Mouse (Mus musculus): ENCODE data around the gene Lix1. TPM values are rescaled to one million over a fixed set of nuclear protein-coding genes. Genes with fewer than 3 reads are reported as not detected.

The Lix1 gene
- polyA plus RNA-seq, 1 experiment from 2014 or later: 14.1 TPM

- no peak overlapping the region for H3K9ac ChIP-seq
- no peak overlapping the region for H3K27ac ChIP-seq
- H3K4me2 ChIP-seq: no peak overlapping the region
- H3K4me1 ChIP-seq: no peaks in the 10 kb centered on the region
- no peaks in the 10 kb centered on the region for H3K36me3 ChIP-seq
- WGBS: 51% methylated on average over 4 of the region's 4 CpGs
- no peak overlapping the region for H3K4me3 ChIP-seq
- no peaks in the 10 kb centered on the region for H3K27me3 ChIP-seq
- H3K9me3 ChIP-seq: no peaks in the 10 kb centered on the region
- no peak for ATAC-seq (ENCODE audit: insufficient number of reproducible peaks, low FRiP score, low TSS enrichment, low read depth)
Measured at GRCm38 (mm10) chr17:17424609-17425307, 22.3 kb downstream of the Lix1 start.

GRCm38 (mm10) chr17:17425308-17425813 lies 22.9 kb downstream of the Lix1 start:
- 74% methylated on average over 4 of the region's 4 CpGs for WGBS
- Histone ChIP-seq H3K27ac (no peak overlapping the region), H3K9me3 (no peaks in the 10 kb centered on the region), H3K4me1 (no peaks in the 10 kb centered on the region), H3K27me3 (no peaks in the 10 kb centered on the region), H3K4me3 (no peak overlapping the region), H3K4me2 (no peak overlapping the region), H3K36me3 (no peaks in the 10 kb centered on the region), H3K9ac (no peak overlapping the region)
- ATAC-seq (ENCODE audit: insufficient number of reproducible peaks, low FRiP score, low TSS enrichment, low read depth): no peak

GRCm38 (mm10) chr17:17425906-17426305 lies 23.4 kb downstream of the Lix1 start:
- WGBS: 37% methylated on average over 3 of the region's 3 CpGs
- ATAC-seq (ENCODE audit: insufficient number of reproducible peaks, low FRiP score, low TSS enrichment, low read depth): no peak
- Histone ChIP-seq H3K9me3 (no peaks in the 10 kb centered on the region), H3K4me1 (no peaks in the 10 kb centered on the region), H3K4me2 (no peak overlapping the region), H3K27ac (no peak overlapping the region), H3K4me3 (no peak overlapping the region), H3K9ac (no peak overlapping the region), H3K27me3 (no peaks in the 10 kb centered on the region), H3K36me3 (no peaks in the 10 kb centered on the region)

DNA sequence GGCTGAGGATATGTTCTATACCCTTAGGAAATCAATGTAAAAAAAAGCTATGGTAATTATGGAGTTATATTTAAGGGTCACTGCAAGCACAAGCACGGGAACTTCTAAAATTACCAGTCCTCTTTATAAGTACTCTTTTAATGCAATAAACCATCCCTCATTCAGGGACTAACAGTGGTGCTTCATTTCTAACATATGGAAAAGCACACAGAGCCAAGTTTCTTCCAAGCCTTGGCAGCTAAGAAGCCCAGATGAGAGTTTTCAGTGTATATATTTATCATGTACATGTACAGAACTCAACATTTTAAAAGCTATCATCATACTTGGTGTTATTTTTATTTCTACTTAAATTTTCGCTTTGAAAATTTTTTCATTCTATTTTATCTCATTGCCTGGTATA lies 26.4 kb downstream of the Lix1 start:
- no peaks in the 10 kb centered on the region for H3K36me3 ChIP-seq
- no peaks in the 10 kb centered on the region for H3K4me1 ChIP-seq
- no peaks in the 10 kb centered on the region for H3K9me3 ChIP-seq
- H3K4me3 ChIP-seq: no peak overlapping the region
- H3K27me3 ChIP-seq: no peaks in the 10 kb centered on the region
- 46% methylated on average over 2 of the region's 2 CpGs for WGBS
- H3K4me2 ChIP-seq: no peak overlapping the region
- H3K9ac ChIP-seq: no peak overlapping the region
- ATAC-seq (ENCODE audit: insufficient number of reproducible peaks, low FRiP score, low TSS enrichment, low read depth): no peak
- H3K27ac ChIP-seq: no peak overlapping the region

DNA sequence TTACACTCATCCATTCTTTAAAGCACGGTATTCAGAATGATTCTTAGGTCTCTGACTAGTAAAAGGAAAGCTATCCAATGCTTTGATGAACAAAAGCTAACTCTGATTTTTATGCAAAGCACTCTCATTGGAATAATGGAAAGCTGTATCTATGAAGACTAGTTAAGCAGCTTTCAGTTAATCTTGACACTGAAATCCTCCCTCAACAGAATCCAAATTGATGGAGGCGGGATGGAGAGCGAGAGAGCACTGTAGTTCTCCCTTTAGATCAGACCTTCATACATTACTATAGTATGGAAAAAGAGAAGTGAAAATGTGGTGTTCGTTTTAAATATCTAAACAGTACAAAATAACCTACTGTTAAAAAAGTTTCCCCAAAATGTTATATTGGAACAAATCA lies 31.2 kb downstream of the Lix1 start:
- 84% methylated on average over 4 of the region's 4 CpGs for WGBS
- H3K4me1 ChIP-seq: no peaks in the 10 kb centered on the region
- H3K36me3 ChIP-seq: no peaks in the 10 kb centered on the region

GRCm38 (mm10) chr17:17438576-17439191 lies 36.2 kb downstream of the Lix1 start:
- Histone ChIP-seq H3K9ac (no peak overlapping the region), H3K4me1 (peaks cover 5% of the 10 kb centered on the region; the same call in 1 of the 2 replicates), H3K4me2 (no peak overlapping the region), H3K9me3 (no peaks in the 10 kb centered on the region), H3K4me3 (no peak overlapping the region), H3K27ac (no peak overlapping the region), H3K27me3 (no peaks in the 10 kb centered on the region), H3K36me3 (no peaks in the 10 kb centered on the region)
- ATAC-seq (ENCODE audit: insufficient number of reproducible peaks, low FRiP score, low TSS enrichment, low read depth): no peak

More for the DNA sequence above, 31.2 kb downstream of the Lix1 start:
- Histone ChIP-seq H3K9ac (no peak overlapping the region), H3K4me3 (no peak overlapping the region), H3K9me3 (no peaks in the 10 kb centered on the region), H3K4me2 (no peak overlapping the region), H3K27ac (no peak overlapping the region), H3K27me3 (no peaks in the 10 kb centered on the region)
- no peak for ATAC-seq (ENCODE audit: insufficient number of reproducible peaks, low FRiP score, low TSS enrichment, low read depth)

DNA sequence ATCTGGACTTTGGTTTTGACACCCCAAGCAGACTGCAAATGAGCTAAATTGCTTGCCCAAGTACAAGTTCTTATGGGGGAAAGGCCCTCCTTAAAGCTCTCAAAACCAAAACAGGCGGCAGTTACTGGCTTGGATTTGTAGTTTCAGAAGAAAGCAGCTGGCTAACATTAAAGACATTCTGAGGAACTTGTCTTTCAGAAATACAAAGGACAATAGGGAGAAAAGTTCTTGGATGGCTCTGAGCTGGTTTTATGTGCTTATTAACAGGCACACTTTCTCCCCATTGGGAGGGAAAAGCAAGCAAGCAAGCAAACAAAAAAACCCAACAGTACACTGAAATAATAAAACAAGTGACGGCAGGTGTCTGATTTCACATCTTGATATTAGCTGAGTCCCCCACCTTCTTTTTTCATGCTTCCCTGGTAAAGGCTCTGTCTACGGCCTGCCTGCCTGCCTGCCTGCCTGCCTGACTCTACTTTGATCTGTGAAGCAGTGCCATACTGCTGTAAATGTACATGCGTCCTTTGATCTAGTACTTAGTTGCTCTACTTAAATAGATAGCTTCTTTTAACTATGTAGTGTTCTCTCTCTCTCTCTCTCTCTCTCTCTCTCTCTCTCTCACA lies 39.5 kb downstream of the Lix1 start:
- Histone ChIP-seq H3K36me3 (no peaks in the 10 kb centered on the region), H3K4me3 (no peak overlapping the region), H3K4me2 (no peak overlapping the region), H3K27ac (peak overlapping the region; percentile 18; the same call in 1 of the 2 replicates), H3K4me1 (peaks cover 5% of the 10 kb centered on the region; the same call in 1 of the 2 replicates), H3K27me3 (no peaks in the 10 kb centered on the region), H3K9me3 (no peaks in the 10 kb centered on the region), H3K9ac (no peak overlapping the region)
- ATAC-seq (ENCODE audit: insufficient number of reproducible peaks, low FRiP score, low TSS enrichment, low read depth): no peak
- WGBS: 15% methylated on average over 4 of the region's 4 CpGs

GRCm38 (mm10) chr17:17444297-17444886 lies 41.9 kb downstream of the Lix1 start:
- Histone ChIP-seq H3K4me3 (no peak overlapping the region), H3K36me3 (no peaks in the 10 kb centered on the region), H3K27me3 (no peaks in the 10 kb centered on the region), H3K9ac (no peak overlapping the region), H3K9me3 (no peaks in the 10 kb centered on the region), H3K27ac (no peak overlapping the region), H3K4me1 (peaks cover 13% of the 10 kb centered on the region), H3K4me2 (no peak overlapping the region)
- ATAC-seq (ENCODE audit: insufficient number of reproducible peaks, low FRiP score, low TSS enrichment, low read depth): no peak
- 74% methylated on average over 3 of the region's 3 CpGs for WGBS

DNA sequence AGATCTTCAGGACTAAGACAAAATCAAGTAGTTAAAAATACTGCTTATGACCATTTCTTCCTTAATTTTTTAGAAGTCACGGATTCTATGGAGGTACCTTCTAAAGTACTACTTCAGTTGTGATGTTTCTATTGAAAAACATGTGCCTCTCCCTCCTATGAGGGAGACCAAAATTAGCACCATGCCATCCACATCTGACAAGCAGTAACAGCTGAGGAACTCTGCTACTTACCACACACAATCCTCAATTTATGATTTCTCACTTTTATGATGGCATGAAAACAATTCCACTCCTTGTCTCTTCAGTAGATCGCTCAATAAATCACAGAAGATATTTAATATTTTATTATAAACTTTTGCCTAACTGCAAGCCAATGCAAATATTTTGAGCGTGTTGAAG lies 44.2 kb downstream of the Lix1 start:
- H3K27me3 ChIP-seq: no peaks in the 10 kb centered on the region
- no peak overlapping the region for H3K4me3 ChIP-seq
- no peaks in the 10 kb centered on the region for H3K9me3 ChIP-seq
- H3K4me2 ChIP-seq: no peak overlapping the region
- ATAC-seq (ENCODE audit: insufficient number of reproducible peaks, low FRiP score, low TSS enrichment, low read depth): no peak
- no peak overlapping the region for H3K9ac ChIP-seq
- 84% methylated on average over 3 of the region's 3 CpGs for WGBS
- H3K27ac ChIP-seq: no peak overlapping the region
- H3K36me3 ChIP-seq: no peaks in the 10 kb centered on the region
- peaks cover 15% of the 10 kb centered on the region for H3K4me1 ChIP-seq

- 61% methylated on average over 5 of the region's 5 CpGs for WGBS
- H3K27ac ChIP-seq: no peak overlapping the region
- H3K36me3 ChIP-seq: no peaks in the 10 kb centered on the region
- no peaks in the 10 kb centered on the region for H3K27me3 ChIP-seq
- no peak overlapping the region for H3K4me2 ChIP-seq
- H3K4me3 ChIP-seq: no peak overlapping the region
- no peak overlapping the region for H3K9ac ChIP-seq
- H3K9me3 ChIP-seq: no peaks in the 10 kb centered on the region
- H3K4me1 ChIP-seq: peaks cover 10% of the 10 kb centered on the region
- no peak for ATAC-seq (ENCODE audit: insufficient number of reproducible peaks, low FRiP score, low TSS enrichment, low read depth)
Measured at GRCm38 (mm10) chr17:17447821-17448220, 45.3 kb downstream of the Lix1 start.

- H3K9me3 ChIP-seq: no peaks in the 10 kb centered on the region
- H3K27me3 ChIP-seq: no peaks in the 10 kb centered on the region
- ATAC-seq (ENCODE audit: insufficient number of reproducible peaks, low FRiP score, low TSS enrichment, low read depth): no peak
- peak overlapping the region; percentile 1; the same call in 1 of the 2 replicates for H3K9ac ChIP-seq
- H3K4me3 ChIP-seq: peak overlapping the region; percentile 34
- WGBS: 11% methylated on average over 17 of the region's 17 CpGs
- H3K4me1 ChIP-seq: peaks cover 10% of the 10 kb centered on the region
- H3K4me2 ChIP-seq: peak overlapping the region; percentile 48
- peak overlapping the region; percentile 23 for H3K27ac ChIP-seq
- H3K36me3 ChIP-seq: no peaks in the 10 kb centered on the region
Measured at GRCm38 (mm10) chr17:17448737-17449440, 46.4 kb downstream of the Lix1 start.

Measured in limb, embryonic 15.5 days (tissue).